Comparison of ENCODE assay signal across 8 mouse cellular contexts in the genomic region with DNA sequence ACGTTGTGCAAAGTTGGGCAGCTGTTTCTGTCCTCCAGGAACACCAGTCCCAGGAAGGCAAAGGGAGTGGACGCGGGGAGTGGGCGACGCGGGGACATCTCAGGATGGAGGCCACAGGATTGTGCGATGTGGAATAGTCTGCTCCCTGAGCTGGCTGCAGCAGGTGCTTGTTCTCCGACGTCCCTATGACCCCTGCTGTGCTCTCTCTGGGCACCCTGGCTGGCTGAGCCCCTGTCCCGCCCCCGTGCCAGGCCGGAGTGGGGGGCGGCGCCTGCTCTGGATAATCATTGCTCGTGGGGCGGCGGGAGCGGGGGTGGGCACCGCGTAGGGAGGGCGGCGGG. TPM values are rescaled to one million over a fixed set of nuclear protein-coding genes. Genes with fewer than 3 reads are reported as not detected.
A peak's percentile ranks its signal among the peaks of the same experiment; 100 is the strongest.
DNase-seq lines count a peak whose midpoint lies in the region; ATAC-seq and TF ChIP-seq lines count a peak whose summit lies in the region.

A gene (plus strand): TSS at position 280 of the 341 bp plus-strand sequence.

- peak within 1 kb of the TSS; percentile 45 for H3K4me3 ChIP-seq in embryonic facial prominence, embryonic 11.5 days (ENCODE audit: low read depth, low read length)
- peak within 1 kb of the TSS; percentile 45 for H3K4me3 ChIP-seq in hindbrain, postnatal 0 days (ENCODE audit: low read length)
- peak within 1 kb of the TSS; percentile 40 for H3K4me3 ChIP-seq in midbrain, embryonic 11.5 days (ENCODE audit: low read depth, low read length)

- peak; percentile 77 to 84 for DNase-seq in kidney, adult 8-10 months
- DNase-seq in kidney, postnatal 10 days: no peak
- no peak for DNase-seq in embryonic facial prominence, embryonic 11.5 days (ENCODE audit: low spot score)
- DNase-seq in hindbrain, postnatal 0 days (ENCODE audit: low spot score): no peak
- DNase-seq in midbrain, embryonic 11.5 days (ENCODE audit: low spot score, missing footprints): peak; percentile 87
- no peak for DNase-seq in spleen, postnatal 4 days (ENCODE audit: low spot score in 2 of 2)
- no peak for DNase-seq in thymus, adult 18-20 months
- DNase-seq in Muller cell, postnatal 12 days (ENCODE audit: inconsistent ontology term): no peak

- 2% methylated on average over 14 of the region's 22 CpGs for whole genome bisulfite sequencing in embryonic facial prominence, embryonic 11.5 days
- 5% methylated on average over 9 of the region's 22 CpGs for WGBS in hindbrain, postnatal 0 days
- 4% methylated on average over 22 of the region's 22 CpGs for WGBS in midbrain, embryonic 11.5 days

- TF ChIP-seq CTCF in hindbrain, postnatal 0 days (IDR thresholded peaks at IDR 0.05; ENCODE audit: low read depth): no peak

- H3K27ac ChIP-seq in embryonic facial prominence, embryonic 11.5 days (replicated peaks; ENCODE audit: low read depth, low read length): no peak within 1 kb of the TSS
- no peak within 1 kb of the TSS for H3K27ac ChIP-seq in hindbrain, postnatal 0 days
- H3K27ac ChIP-seq in midbrain, embryonic 11.5 days (ENCODE audit: low read depth, low read length): no peak within 1 kb of the TSS

- no peaks in the 10 kb centered on the region for H3K9me3 ChIP-seq in embryonic facial prominence, embryonic 11.5 days (replicated peaks; ENCODE audit: control insufficient read depth, low read length)
- H3K9me3 ChIP-seq in hindbrain, postnatal 0 days (ENCODE audit: low read length): no peaks in the 10 kb centered on the region
- no peaks in the 10 kb centered on the region; the same call in 1 of the 2 replicates for H3K9me3 ChIP-seq in midbrain, embryonic 11.5 days (ENCODE audit: control insufficient read depth, low read length)

- peak within 1 kb of the TSS; percentile 81 for H3K4me2 ChIP-seq in embryonic facial prominence, embryonic 11.5 days (ENCODE audit: low read depth, low read length)
- peak within 1 kb of the TSS; percentile 65 for H3K4me2 ChIP-seq in hindbrain, postnatal 0 days (ENCODE audit: low read depth, low read length)
- H3K4me2 ChIP-seq in midbrain, embryonic 11.5 days: peak within 1 kb of the TSS; percentile 61

- ATAC-seq in embryonic facial prominence, embryonic 11.5 days (replicated peaks; ENCODE audit: insufficient number of reproducible peaks, low FRiP score, low TSS enrichment, low read depth): 0 out of 2 replicates have a peak, but pooled peaks have one; percentile 14
- ATAC-seq in hindbrain, postnatal 0 days: no peak
- ATAC-seq in midbrain, embryonic 11.5 days (ENCODE audit: low FRiP score): no peak; the same call in 1 of the 2 replicates

- H3K4me1 ChIP-seq in embryonic facial prominence, embryonic 11.5 days (ENCODE audit: control insufficient read depth, insufficient read depth, low read length): peaks cover 7% of the 10 kb centered on the region
- no peaks in the 10 kb centered on the region for H3K4me1 ChIP-seq in hindbrain, postnatal 0 days (ENCODE audit: insufficient read depth, low read length)
- H3K4me1 ChIP-seq in midbrain, embryonic 11.5 days (ENCODE audit: control insufficient read depth, insufficient read depth, low read length): 0 out of 2 replicates have a peak, but pooled peaks cover 2% of the 10 kb centered on the region

- no peaks in the 10 kb centered on the region for H3K36me3 ChIP-seq in embryonic facial prominence, embryonic 11.5 days (replicated peaks; ENCODE audit: control insufficient read depth, insufficient read depth, low read depth, low read length)
- no peaks in the 10 kb centered on the region for H3K36me3 ChIP-seq in hindbrain, postnatal 0 days (ENCODE audit: insufficient read depth, low read length)
- H3K36me3 ChIP-seq in midbrain, embryonic 11.5 days (ENCODE audit: control insufficient read depth, insufficient read depth, low read length): no peaks in the 10 kb centered on the region

- peak within 1 kb of the TSS; percentile 46 for H3K9ac ChIP-seq in embryonic facial prominence, embryonic 11.5 days (replicated peaks; ENCODE audit: low read length)
- peak within 1 kb of the TSS; percentile 44 for H3K9ac ChIP-seq in hindbrain, postnatal 0 days (replicated peaks; ENCODE audit: low read length)
- H3K9ac ChIP-seq in midbrain, embryonic 11.5 days (ENCODE audit: low read length): peak within 1 kb of the TSS; percentile 51

- H3K27me3 ChIP-seq in embryonic facial prominence, embryonic 11.5 days (ENCODE audit: control insufficient read depth, insufficient read depth, low read length): peaks cover 27% of the 10 kb centered on the region
- H3K27me3 ChIP-seq in hindbrain, postnatal 0 days (ENCODE audit: insufficient read depth, low read length): peaks cover 4% of the 10 kb centered on the region; the same call in 1 of the 2 replicates
- peaks cover 24% of the 10 kb centered on the region for H3K27me3 ChIP-seq in midbrain, embryonic 11.5 days (ENCODE audit: control insufficient read depth, insufficient read depth, low read length)

RNA-seq across cellular contexts. Expression of the gene that starts here (rescaled TPM):
- 0.15 TPM in 1 of 2 replicates, not detected in the other for polyA plus RNA-seq in embryonic facial prominence, embryonic 11.5 days (2014; fragmentation: Nextera tagmentation; extraction: Ambion mirVana)
- 3.7 and 4.6 TPM in 2 replicates for total RNA-seq in hindbrain, postnatal 0 days (2014; rRNA removed)
- 1.1 and 1.3 TPM in 2 replicates for polyA plus RNA-seq in hindbrain, postnatal 0 days (2015; fragmentation: Nextera tagmentation; extraction: Ambion mirVana)
- 0.23 and 0.34 TPM in 2 replicates for polyA plus RNA-seq in midbrain, embryonic 11.5 days (2014; fragmentation: Nextera tagmentation; extraction: Ambion mirVana)

Comparison
In these comparisons a context has a peak if more than half of its experiments do, and no peak if none do; other contexts are left out.
1. DNase-seq: peak in kidney, adult 8-10 months (2 of 2); none in kidney, postnatal 10 days (single experiment), embryonic facial prominence, embryonic 11.5 days (single experiment), hindbrain, postnatal 0 days (single experiment), spleen, postnatal 4 days (0 of 2), thymus, adult 18-20 months (0 of 2) and Muller cell, postnatal 12 days (single experiment).
2. Peak in ATAC-seq, H3K4me3 ChIP-seq, H3K9ac ChIP-seq and H3K4me2 ChIP-seq in embryonic facial prominence, embryonic 11.5 days; RNA of the gene not detected or under 1 TPM.
3. Peak in DNase-seq, H3K4me3 ChIP-seq, H3K9ac ChIP-seq and H3K4me2 ChIP-seq in midbrain, embryonic 11.5 days; RNA of the gene not detected or under 1 TPM.
4. Peak in every context shown above with its lines, with median percentiles within 50 percentile points of each other: H3K4me2 ChIP-seq, H3K4me3 ChIP-seq and H3K9ac ChIP-seq.